In genomic region chr3:145757177-145757576, GRCm38 (mm10) we compare ENCODE assay signal across 21 mouse cellular contexts. TPM values are rescaled to one million over a fixed set of nuclear protein-coding genes. Genes with fewer than 3 reads are reported as not detected.
DNase-seq lines count a peak whose midpoint lies in the region; ATAC-seq and TF ChIP-seq lines count a peak whose summit lies in the region.
"Had no signal": no experiment of that assay in that cellular context is flagged by ENCODE, and none has a peak within 500 bp of the region (broad histone marks: within the 10 kb centered on the region; RNA-seq: fewer than 3 reads in every experiment).

No protein-coding gene starts in this region.

- H3K4me3 ChIP-seq in lung, postnatal 0 days (ENCODE audit: low read depth, low read length) = no peak overlapping the region
- no peak overlapping the region for H3K4me3 ChIP-seq in lung, adult 2 months (replicated peaks; ENCODE audit: extremely low read depth, low read depth, low read length)
- no peak overlapping the region for H3K4me3 ChIP-seq in liver, embryonic 14.5 days (ENCODE audit: insufficient read depth in 1 of 2, low read depth in 2 of 2, low read length in 2 of 2)
- H3K4me3 ChIP-seq: forebrain, embryonic 10.5 days; heart, adult 2 months; liver, embryonic 15.5 days had no signal

- H3K36me3 ChIP-seq in lung, postnatal 0 days (ENCODE audit: insufficient read depth, low read length) = no peaks in the 10 kb centered on the region
- H3K36me3 ChIP-seq in liver, embryonic 14.5 days (replicated peaks; ENCODE audit: control insufficient read depth, insufficient read depth, low read depth) = no peaks in the 10 kb centered on the region
- H3K36me3 ChIP-seq: forebrain, embryonic 10.5 days; hindbrain, embryonic 10.5 days; liver, embryonic 15.5 days had no signal

- ATAC-seq in lung, postnatal 0 days = no peak
- no peak for ATAC-seq in liver, embryonic 14.5 days (ENCODE audit: insufficient read depth)
- ATAC-seq: forebrain, embryonic 16.5 days; hindbrain, postnatal 0 days; midbrain, embryonic 16.5 days had no signal

- no peaks in the 10 kb centered on the region; the same call in 1 of the 2 replicates for H3K27me3 ChIP-seq in lung, postnatal 0 days (replicated peaks; ENCODE audit: insufficient read depth, low read length)
- peaks cover 11% of the 10 kb centered on the region for H3K27me3 ChIP-seq in liver, embryonic 14.5 days (ENCODE audit: control insufficient read depth, insufficient read depth, low read length)

- TF ChIP-seq CTCF in lung, postnatal 0 days (IDR thresholded peaks at IDR 0.05) = no peak
- no peak for TF ChIP-seq CTCF in lung, adult 2 months (IDR thresholded peaks at IDR 0.05; ENCODE audit: insufficient read depth, low read length)
- TF ChIP-seq CTCF in liver, embryonic 14.5 days (IDR thresholded peaks at IDR 0.05; ENCODE audit: low read depth) = no peak

- no peak overlapping the region for H3K27ac ChIP-seq in lung, postnatal 0 days (ENCODE audit: low read length)
- H3K27ac ChIP-seq in liver, embryonic 14.5 days = no peak overlapping the region
- H3K27ac ChIP-seq: forebrain, embryonic 10.5 days; heart, adult 2 months; hindbrain, embryonic 10.5 days; hindbrain, postnatal 0 days; kidney, postnatal 0 days; liver, embryonic 15.5 days had no signal

- WGBS in lung, postnatal 0 days = 31% methylated on average over 8 of the region's 8 CpGs
- 38% methylated on average over 8 of the region's 8 CpGs for WGBS in lung, adult 2 months
- WGBS in liver, embryonic 14.5 days (ENCODE audit: insufficient replicate concordance) = 42% methylated on average over 8 of the region's 8 CpGs

- H3K4me2 ChIP-seq in lung, postnatal 0 days (replicated peaks; ENCODE audit: low read depth, low read length) = no peak overlapping the region
- H3K4me2 ChIP-seq in liver, embryonic 14.5 days (ENCODE audit: low read depth) = peak overlapping the region; percentile 80

- peak; percentile 16 to 40 for DNase-seq in heart, adult 9 months (ENCODE audit: low spot score in 2 of 2)
- DNase-seq in heart, postnatal 4 days = no peak
- peak; percentile 30 for DNase-seq in lung, postnatal 0 days (ENCODE audit: low spot score)
- DNase-seq in lung, adult 2 months = no peak
- no peak for DNase-seq in liver, embryonic 14.5 days (ENCODE audit: low read depth in 3 of 3, low spot score in 3 of 3)
- DNase-seq in embryo, embryonic 9.5 days (ENCODE audit: extremely low spot score) = no peak
- DNase-seq in adrenal gland, adult 2 months = no peak
- DNase-seq in cerebellum, postnatal 4 days (ENCODE audit: low spot score in 2 of 2) = no peak
- DNase-seq: adrenal gland, postnatal 25 days; cerebellum, adult 9-10 months; gastrocnemius, postnatal 25 days; kidney, adult 11 months had no signal

- H3K9me3 ChIP-seq in lung, postnatal 0 days (ENCODE audit: low read length) = no peaks in the 10 kb centered on the region
- H3K9me3 ChIP-seq in liver, embryonic 14.5 days (ENCODE audit: control insufficient read depth, low read length) = no peaks in the 10 kb centered on the region
- H3K9me3 ChIP-seq: forebrain, embryonic 10.5 days; hindbrain, embryonic 10.5 days; liver, embryonic 15.5 days had no signal

- 0 out of 2 replicates have a peak, but pooled peaks have one; percentile 8 for TF ChIP-seq EP300 in lung, postnatal 0 days (IDR thresholded peaks at IDR 0.05)
- TF ChIP-seq EP300 in liver, embryonic 14.5 days (IDR thresholded peaks at IDR 0.05; ENCODE audit: low read depth) = no peak

- peaks cover 8% of the 10 kb centered on the region; the same call in 1 of the 2 replicates for H3K4me1 ChIP-seq in lung, postnatal 0 days (ENCODE audit: insufficient read depth, low read depth, low read length)
- 0 out of 2 replicates have a peak, but pooled peaks cover 3% of the 10 kb centered on the region for H3K4me1 ChIP-seq in lung, adult 2 months (ENCODE audit: control insufficient read depth, insufficient read depth, low read length)
- H3K4me1 ChIP-seq in liver, embryonic 14.5 days (replicated peaks; ENCODE audit: control insufficient read depth in 2 of 2, insufficient read depth in 2 of 2, low read length in 1 of 2) = peaks cover 0 to 25% of the 10 kb centered on the region in 2 experiments; a peak in 2 of 4 replicates

- no peak overlapping the region for H3K9ac ChIP-seq in lung, postnatal 0 days (replicated peaks; ENCODE audit: low read depth)
- H3K9ac ChIP-seq in liver, embryonic 14.5 days (replicated peaks) = no peak overlapping the region
- H3K9ac ChIP-seq: liver, embryonic 15.5 days had no signal

- TF ChIP-seq POLR2A in lung, adult 2 months (IDR thresholded peaks at IDR 0.05; ENCODE audit: borderline replicate concordance, extremely low read depth, low read depth, low read length) = no peak

RNA-seq across cellular contexts. Expression of gene Ddah1, which starts 1.3 kb away (rescaled TPM):
- 10 to 100 TPM; 15.5 to 15.9 TPM for total RNA-seq in heart, postnatal 4 days (2021)
- polyA plus RNA-seq in lung, postnatal 0 days (2015; fragmentation: Nextera tagmentation; extraction: Ambion mirVana) = 20.2 and 20.7 TPM in 2 replicates
- polyA plus RNA-seq in lung, adult 2 months (2012; rRNA removed) = 16.1 and 20.7 TPM in 2 replicates
- 15.6 and 15.8 TPM in 2 replicates for polyA plus RNA-seq in liver, embryonic 14.5 days (2012; rRNA removed)
- 31.7 and 32.1 TPM in 2 replicates for polyA plus RNA-seq in liver, embryonic 14.5 days (2014; fragmentation: Nextera tagmentation; extraction: Ambion mirVana)
- 1 to 10 TPM; 1.8 to 3.6 TPM for total RNA-seq in adrenal gland, adult 2 months (2021)
- polyA plus RNA-seq in adrenal gland, adult 2 months (2012; rRNA removed) = 1.1 and 1.5 TPM in 2 replicates
- total RNA-seq: common myeloid progenitor, adult 5-6 weeks had no signal

Comparison
In these comparisons a context has a peak if more than half of its experiments do, and no peak if none do; other contexts are left out.
1. DNase-seq: peak in heart, adult 9 months (2 of 2) and lung, postnatal 0 days (single experiment); none in heart, postnatal 4 days (single experiment), lung, adult 2 months (single experiment), liver, embryonic 14.5 days (0 of 3), embryo, embryonic 9.5 days (single experiment), adrenal gland, adult 2 months (single experiment) and cerebellum, postnatal 4 days (0 of 2).